Mouse (Mus musculus): ENCODE measurements around the gene Pogz.
A peak's percentile ranks its signal among the peaks of the same experiment; 100 is the strongest.
"Not testable (repeated sequence)": the region's sequence is repeated elsewhere in the genome, so short reads cannot be mapped to it uniquely, and the experiment has no call there.

Gene Pogz

GRCm38 (mm10) chr3:94833358-94833757 lies 4.0 kb upstream of the Pogz start:
- DNase-seq: no peak

DNA sequence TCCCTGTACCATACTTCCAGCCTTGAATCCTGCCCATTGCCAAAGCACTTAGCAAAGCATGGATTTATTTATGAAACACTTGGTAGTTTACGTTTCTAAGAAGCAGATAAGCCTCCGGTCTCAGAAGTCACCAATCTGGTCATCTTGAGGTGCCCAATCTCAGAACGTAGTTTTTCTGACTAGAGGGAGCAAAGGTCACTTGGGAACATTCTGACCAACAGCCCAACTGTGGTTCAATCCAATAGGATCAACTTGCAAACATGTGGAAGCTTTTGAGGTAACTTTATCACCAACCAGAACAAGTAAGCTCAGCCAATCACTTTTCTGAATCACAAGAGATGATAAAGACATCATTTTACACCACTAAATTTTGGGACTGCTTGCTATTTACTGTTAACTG lies 2.0 kb upstream of the Pogz start:
- no peak for DNase-seq

- DNase-seq: peak; percentile 79
Observed at GRCm38 (mm10) chr3:94837959-94838496, 661 bp downstream of the Pogz start.

GRCm38 (mm10) chr3:94838631-94839030 lies 1.3 kb downstream of the Pogz start:
- no peak for DNase-seq

- DNase-seq: no peak
Observed at GRCm38 (mm10) chr3:94839101-94839500, 1.7 kb downstream of the Pogz start.

DNA sequence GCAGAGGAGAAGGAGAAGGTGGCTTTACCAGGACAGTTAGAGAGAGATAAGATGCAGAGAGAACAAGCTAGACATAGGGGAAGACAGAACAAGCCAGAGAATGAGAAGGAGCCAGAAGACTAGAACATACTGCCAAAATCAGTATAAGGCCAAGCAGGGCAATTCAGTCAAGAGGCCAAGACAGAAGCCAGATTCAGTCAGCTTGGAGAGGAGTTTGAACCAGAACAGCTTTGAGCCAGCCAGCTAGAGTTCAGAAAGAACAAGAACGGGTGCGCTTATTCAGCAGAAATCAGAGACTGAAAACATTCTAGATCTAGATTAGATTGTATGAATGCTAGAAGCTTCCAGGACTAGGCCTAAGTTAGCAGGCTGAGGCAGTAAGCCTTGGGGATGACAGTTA lies 10.0 kb downstream of the Pogz start:
- no peak for DNase-seq

DNA sequence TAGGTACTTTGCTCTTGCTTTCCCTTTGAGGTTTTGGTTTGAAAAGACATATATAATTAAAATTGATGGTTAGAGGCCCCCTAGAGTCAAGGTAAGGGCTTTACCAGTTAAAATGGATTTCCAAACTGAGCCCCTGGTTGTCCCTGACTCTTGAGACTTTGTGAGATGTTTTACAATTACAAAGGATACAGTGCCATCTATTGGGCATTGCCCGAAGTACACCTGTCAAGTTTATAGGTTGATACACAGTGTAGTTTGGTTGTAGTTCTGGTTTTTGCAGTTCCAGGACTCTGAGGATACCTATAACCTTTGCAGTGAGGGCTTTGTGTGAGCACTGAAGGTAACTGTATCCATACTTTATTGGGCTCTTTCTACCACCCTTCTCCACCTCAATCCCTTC lies 12.0 kb downstream of the Pogz start:
- peak; percentile 73 for DNase-seq

DNA sequence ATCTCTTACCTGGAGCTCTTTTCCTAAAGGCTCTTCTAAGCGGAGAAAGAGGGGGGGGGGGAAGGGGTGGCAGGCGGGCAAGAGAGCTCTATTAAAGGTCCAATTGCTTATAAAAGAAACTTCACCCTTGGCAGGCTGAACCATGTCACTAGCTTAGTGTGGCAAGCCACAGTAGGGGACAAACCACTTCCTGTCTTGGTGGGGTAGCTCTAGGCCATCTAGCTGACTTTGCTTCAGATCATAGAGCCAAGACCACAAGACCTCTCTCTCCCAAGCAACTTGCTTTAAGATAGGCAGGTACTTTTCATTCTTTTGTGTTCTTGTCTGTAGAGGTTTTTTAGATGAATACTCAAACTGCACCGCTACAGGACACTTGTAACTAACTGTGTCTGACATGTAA lies 14.4 kb downstream of the Pogz start:
- DNase-seq: no peak

DNA sequence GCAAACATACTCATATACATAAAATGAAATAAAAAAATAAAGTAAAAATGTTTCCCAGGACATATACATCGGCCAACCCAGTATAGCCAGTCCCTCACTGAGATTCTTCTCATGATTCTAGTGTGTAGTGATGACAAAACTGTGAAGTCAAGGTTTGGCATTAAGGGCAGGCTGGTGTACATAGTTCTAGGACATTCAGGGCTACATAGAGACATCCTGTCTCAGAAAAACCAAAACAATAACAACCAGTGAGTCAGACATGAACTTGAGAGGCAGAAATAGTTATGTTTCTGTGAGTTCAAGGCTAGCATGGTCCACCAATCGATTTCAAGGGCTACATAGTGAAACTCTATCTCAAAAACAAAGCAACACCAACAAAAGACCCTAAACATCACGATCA lies 14.8 kb downstream of the Pogz start:
- no peak for DNase-seq

DNA sequence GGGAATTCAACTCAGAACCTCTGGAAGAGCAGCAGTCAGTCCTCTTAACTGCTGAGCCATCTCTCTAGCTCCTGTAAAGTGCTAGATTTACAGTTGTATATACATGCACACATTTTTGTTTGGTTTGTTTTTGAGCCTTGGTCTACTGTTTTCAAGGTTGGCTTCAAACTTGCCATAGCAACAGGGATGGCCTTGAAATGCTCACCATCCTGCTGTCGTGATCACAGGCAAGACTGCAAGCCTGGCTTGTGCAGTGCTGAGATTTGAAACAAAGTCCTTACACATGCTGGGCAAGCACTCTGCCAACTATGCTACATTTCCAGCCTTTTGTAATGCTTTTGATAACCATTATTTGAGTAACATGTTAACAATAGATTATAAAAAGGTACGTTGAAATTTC lies 22.1 kb downstream of the Pogz start:
- DNase-seq: no peak

- no peak for DNase-seq
Observed at GRCm38 (mm10) chr3:94869011-94869410, 31.6 kb downstream of the Pogz start.

DNA sequence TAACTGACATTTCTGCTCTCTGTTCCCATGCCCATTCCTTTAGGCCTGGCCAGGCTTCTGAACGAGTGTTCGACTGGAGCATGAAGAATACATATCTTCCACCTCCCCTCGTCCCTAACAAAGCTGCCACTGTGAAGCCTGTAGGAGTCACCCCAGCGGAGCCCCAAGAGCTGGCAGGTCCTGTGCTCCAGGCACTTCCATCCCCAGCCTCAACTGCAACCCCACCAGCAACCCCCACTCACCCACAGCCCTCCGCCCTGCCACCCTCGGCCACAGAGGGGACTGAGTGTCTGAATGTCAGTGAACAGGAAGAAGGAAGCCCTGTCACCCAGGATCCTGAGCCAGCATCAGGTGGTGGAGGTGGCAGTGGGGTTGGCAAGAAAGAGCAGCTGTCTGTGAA lies 41.3 kb downstream of the Pogz start:
- no peak for DNase-seq

DNA sequence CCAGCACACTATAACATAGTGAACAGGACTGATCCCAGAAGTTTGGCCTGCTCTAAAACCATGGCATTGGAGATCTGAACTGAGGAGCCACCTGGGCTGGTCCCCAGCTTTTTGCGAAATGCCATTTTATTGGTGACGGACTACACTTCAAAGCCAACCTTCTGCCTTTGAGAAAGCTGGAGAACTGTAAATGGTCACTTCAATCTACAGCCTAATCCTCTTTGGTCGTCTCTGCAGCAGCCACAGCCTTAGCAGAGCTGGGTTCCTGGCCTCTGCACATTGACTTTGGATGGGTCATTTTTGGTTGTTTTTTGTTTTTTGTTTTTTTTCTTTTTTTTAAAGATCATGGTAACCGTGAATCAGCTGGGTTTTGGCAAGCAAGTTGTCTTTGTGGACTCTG lies 44.5 kb downstream of the Pogz start:
- no peak for DNase-seq

GRCm38 (mm10) chr3:94882579-94882978 lies 45.2 kb downstream of the Pogz start:
- DNase-seq: no peak

- peak; percentile 90 for DNase-seq
Observed at GRCm38 (mm10) chr3:94886316-94887224, 49.2 kb downstream of the Pogz start, which contains the start of gene Psmb4. Psmb4 (minus strand) TSS chr3:94886961.

DNA sequence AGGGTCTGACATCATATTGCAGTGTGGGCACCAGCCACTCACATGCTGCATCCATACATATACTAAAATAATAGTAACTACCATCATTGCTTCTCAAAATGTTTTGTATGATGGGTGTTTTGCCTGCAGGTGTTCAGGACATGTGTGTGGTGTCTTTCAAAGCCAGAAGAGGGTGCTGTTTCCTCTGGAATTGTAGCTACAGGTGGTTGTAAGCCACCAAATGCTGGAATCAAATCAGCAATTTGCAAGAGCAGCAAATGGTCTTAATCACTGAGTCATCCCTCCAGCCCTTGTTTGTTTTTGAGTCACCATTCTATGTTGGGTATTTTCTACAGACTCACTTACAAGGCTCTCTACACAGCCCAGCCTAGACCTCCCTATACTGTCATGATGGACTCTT lies 51.2 kb downstream of the Pogz start:
- peak; percentile 42 for DNase-seq

DNA sequence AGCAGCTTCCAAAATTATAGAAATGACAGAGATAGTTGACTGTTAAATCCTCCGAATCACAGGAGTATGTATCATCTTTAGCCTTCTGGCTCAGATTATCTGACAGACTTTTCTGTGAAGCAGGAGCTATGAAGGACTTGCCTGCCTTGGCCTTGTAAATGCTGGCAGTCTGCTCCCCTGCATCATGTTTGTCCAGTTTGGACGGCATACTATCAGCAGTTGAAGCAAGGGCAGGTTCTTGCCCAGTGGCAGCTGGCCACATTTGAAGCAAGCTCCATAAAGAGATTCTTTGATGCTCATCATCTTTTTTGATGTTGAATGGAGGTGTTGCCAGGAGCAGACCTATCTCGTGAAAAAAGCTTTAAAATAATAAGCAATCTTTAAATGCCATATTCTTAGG lies 56.7 kb downstream of the Pogz start:
- DNase-seq: no peak

DNA sequence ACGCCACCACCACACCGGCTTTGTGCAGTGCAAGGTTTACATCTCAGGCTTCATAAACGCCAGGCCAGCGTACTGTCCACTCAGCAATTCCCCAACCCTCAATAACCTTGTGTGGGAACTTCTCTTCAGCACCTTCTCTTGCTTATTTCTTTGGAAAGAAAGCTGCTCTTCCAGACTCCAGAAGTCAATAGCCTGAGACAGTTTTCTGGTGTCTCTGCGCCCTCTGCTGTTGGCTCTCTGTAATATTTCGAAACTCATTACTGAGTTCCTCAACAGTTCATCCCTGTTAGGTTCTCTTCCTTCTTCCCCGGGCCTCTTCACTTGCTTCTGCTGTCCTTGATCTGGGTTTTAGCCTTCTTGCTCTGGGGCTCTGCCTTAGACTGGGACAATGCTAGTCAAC lies 65.4 kb downstream of the Pogz start:
- DNase-seq: peak; percentile 66

GRCm38 (mm10) chr3:94904759-94905158 lies 67.4 kb downstream of the Pogz start:
- DNase-seq: not testable (repeated sequence)

- DNase-seq: no peak
Observed at GRCm38 (mm10) chr3:94906482-94906881, 69.1 kb downstream of the Pogz start.

- no peak for DNase-seq
Observed at GRCm38 (mm10) chr3:94911050-94911693, 73.8 kb downstream of the Pogz start.

DNA sequence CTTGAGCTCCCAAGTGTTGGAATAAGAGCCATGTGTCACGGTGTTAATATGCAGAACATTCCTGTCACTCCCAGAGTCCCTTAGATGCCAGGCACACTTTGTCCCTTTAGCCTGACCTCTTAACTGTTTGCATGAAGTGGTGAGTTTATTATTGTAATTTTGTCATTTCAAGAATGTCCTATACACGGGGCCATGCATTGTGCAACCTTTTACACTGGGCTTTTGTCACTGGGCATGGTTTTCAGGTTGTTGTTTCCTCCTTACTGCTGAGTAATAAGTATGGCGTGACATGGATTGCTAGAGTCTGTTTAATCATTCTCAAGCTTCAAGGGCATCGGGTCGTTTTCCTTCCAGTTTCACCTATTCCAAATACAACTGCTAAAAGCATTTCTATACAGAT lies 76.4 kb downstream of the Pogz start:
- no peak for DNase-seq

DNA sequence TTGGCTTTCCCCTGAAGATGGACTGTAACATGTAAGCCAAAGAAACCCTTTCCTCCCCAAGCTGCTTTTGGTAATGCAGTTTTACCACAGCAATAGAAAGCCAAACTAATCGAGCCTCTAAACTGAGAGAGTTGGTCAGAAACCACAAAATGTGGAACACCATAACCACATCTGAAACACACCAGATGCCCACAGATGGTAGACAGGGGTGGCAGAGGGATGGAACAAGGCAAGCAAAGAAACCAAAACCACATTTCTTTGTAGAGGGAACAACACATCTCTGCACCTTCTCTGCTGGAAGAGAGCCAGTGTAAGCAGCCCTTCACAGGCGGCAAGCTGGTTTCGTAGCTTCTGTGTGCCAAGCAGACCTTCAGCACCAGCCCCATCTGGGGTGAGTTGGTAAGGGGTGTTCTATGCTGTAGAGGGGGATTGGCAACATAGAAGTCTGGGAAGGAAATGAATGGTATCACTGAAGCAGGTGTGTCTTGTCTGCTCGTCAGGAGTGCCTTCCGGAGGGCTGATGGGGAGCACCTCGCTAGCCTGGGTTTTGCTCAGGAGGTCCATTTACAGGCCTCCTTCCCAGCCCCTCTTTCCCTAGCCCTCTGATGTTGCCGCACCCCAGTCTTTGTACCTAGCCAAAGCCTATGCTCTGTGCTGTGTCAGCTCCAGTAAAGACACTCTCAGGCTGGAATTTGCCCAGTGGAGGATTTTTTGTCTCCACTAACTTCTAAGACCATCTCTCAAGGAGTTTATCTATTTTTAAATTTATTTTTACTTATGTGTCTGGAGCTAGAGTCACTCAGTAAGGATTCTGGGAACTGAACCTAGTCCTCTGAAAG lies 78.8 kb downstream of the Pogz start:
- no peak for DNase-seq
